Mouse (Mus musculus): ENCODE data around the gene Gstp3. TPM values are rescaled to one million over a fixed set of nuclear protein-coding genes. Genes with fewer than 3 reads are reported as not detected.
"Not testable (repeated sequence)": the region's sequence is repeated elsewhere in the genome, so short reads cannot be mapped to it uniquely, and the experiment has no call there.

The Gstp3 gene
- polyA plus RNA-seq, 1 experiment from 2014 or later: not detected

DNA sequence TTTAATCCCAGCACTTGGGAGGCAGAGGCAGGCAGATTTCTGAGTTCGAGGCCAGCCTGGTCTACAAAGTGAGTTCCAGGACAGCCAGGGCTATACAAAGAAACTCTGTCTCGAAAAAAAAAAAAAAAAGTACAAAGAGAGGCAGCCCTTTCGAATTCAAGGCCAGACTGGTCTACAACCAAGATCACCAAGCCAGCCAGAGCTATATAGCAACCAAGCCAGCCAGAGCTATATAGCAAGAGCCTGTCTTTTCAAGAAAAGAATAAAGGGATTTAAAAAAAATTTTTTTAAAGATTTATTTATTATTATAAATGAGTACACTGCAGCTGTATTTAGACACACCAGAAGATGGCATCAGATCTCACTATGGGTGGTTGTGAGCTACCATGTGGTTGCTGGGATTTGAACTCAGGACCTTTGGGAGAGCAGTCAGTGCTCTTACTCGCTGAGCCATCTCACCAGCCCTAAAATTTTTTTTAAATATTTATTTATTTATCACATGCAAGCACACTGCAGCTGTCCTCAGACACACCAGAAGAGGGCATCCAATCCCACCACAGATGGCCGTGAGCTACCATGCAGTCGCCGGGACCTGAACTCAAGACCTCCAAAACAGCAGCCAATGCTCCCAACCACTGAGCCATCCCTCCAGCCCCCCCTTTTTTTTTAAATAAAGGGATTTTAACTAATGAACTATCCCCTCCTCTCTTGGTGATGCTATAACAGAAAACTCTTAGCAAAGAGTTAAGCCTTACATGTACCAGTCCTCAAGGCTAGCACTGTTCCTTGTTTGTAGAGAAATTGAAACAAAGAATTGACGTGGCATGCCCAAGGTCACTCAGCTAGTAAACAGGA is 902 bp upstream of the Gstp3 start:
- WGBS: 89% methylated on average over 8 of the region's 8 CpGs
- not testable (repeated sequence) for H3K4me3 ChIP-seq (replicated peaks; ENCODE audit: low read length); ATAC-seq

DNA sequence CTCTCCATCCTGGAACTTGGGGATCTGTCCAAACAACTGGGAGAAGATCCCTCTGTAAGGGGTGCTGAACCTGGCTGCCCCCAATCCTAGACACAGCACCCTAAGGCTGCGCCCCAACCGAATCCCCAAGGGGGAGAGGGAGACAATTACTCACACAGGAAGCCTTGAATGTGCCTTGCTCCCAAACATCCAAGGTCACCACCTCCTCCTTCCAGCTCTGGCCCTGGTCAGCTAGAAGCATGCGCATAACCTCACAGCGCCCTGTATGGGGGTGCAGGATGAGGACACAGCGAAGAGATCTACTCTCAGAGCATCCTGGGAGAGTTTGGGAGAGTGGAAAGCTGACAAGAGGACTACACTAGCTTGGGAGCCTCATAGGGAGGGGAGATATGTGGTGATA is 788 bp downstream of the Gstp3 start:
- Histone ChIP-seq H3K9ac (replicated peaks; ENCODE audit: low read depth, low read length) (no peak overlapping the region), H3K27me3 (replicated peaks; ENCODE audit: control insufficient read depth, insufficient read depth, low read length) (no peaks in the 10 kb centered on the region), H3K36me3 (ENCODE audit: control insufficient read depth, insufficient read depth) (no peaks in the 10 kb centered on the region), H3K27ac (ENCODE audit: low read length) (no peak overlapping the region), H3K4me2 (ENCODE audit: low read length) (no peak overlapping the region), H3K4me1 (replicated peaks; ENCODE audit: control insufficient read depth, insufficient read depth, low read length) (no peaks in the 10 kb centered on the region), H3K4me3 (replicated peaks; ENCODE audit: low read length) (no peak overlapping the region), H3K9me3 (ENCODE audit: control insufficient read depth, low read length) (no peaks in the 10 kb centered on the region)
- WGBS: 89% methylated on average over 5 of the region's 5 CpGs
- no peak for ATAC-seq

More for the DNA sequence above, 902 bp upstream of the Gstp3 start:
- H3K27ac ChIP-seq (ENCODE audit: low read length); H3K9ac ChIP-seq (replicated peaks; ENCODE audit: low read depth, low read length); H3K9me3 ChIP-seq (ENCODE audit: control insufficient read depth, low read length); H3K4me2 ChIP-seq (ENCODE audit: low read length); H3K36me3 ChIP-seq (ENCODE audit: control insufficient read depth, insufficient read depth); H3K4me1 ChIP-seq (replicated peaks; ENCODE audit: control insufficient read depth, insufficient read depth, low read length); H3K27me3 ChIP-seq (replicated peaks; ENCODE audit: control insufficient read depth, insufficient read depth, low read length): not testable (repeated sequence)

DNA sequence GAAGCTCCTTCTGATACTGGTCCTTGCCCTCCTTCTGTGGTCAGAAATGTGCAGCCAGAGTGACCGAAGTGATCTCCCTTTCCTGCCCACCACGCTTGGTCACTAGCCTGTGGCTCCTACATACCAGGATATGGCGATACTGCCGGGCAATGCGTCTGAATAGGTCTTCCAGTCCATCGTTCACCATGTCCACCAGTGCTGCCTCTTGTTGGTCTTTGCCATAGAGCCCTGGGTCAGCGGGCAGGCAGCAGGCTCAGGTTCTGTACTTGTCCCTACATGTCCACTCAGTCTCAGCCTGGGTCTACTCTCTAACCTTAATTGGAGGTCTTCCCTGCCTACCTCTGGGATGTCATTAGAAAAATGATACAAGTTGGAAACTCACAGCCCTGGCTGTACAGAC is 1.4 kb downstream of the Gstp3 start:
- Histone ChIP-seq H3K9ac (replicated peaks; ENCODE audit: low read depth, low read length) (no peak overlapping the region), H3K27me3 (replicated peaks; ENCODE audit: control insufficient read depth, insufficient read depth, low read length) (no peaks in the 10 kb centered on the region), H3K4me1 (replicated peaks; ENCODE audit: control insufficient read depth, insufficient read depth, low read length) (no peaks in the 10 kb centered on the region), H3K27ac (ENCODE audit: low read length) (no peak overlapping the region), H3K4me3 (replicated peaks; ENCODE audit: low read length) (no peak overlapping the region), H3K4me2 (ENCODE audit: low read length) (no peak overlapping the region), H3K36me3 (ENCODE audit: control insufficient read depth, insufficient read depth) (no peaks in the 10 kb centered on the region), H3K9me3 (ENCODE audit: control insufficient read depth, low read length) (no peaks in the 10 kb centered on the region)
- ATAC-seq: no peak
- 92% methylated on average over 7 of the region's 7 CpGs for WGBS

DNA sequence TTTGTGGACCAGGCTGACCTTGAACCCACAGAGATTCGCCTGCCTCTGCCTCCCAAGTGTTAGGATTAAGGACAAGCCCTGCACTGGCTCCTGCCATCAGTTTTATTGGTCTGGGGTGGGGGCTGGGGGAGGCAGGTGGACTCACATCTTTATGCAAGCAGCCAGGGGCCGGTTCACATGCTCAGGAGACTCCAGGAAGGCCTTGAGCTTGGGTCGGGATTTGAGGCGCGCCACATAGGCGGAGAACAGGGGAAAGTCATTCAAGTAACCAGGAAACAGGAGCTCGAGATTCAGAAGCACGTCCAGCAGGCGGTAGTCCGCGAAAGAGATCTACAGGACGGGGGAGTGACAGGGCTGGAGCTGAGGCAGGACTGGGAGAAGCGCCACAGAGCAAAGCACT is 2.0 kb downstream of the Gstp3 start:
- H3K9ac ChIP-seq (replicated peaks; ENCODE audit: low read depth, low read length): no peak overlapping the region
- no peak overlapping the region for H3K4me2 ChIP-seq (ENCODE audit: low read length)
- no peak for ATAC-seq
- H3K27me3 ChIP-seq (replicated peaks; ENCODE audit: control insufficient read depth, insufficient read depth, low read length): no peaks in the 10 kb centered on the region
- no peaks in the 10 kb centered on the region for H3K4me1 ChIP-seq (replicated peaks; ENCODE audit: control insufficient read depth, insufficient read depth, low read length)
- H3K36me3 ChIP-seq (ENCODE audit: control insufficient read depth, insufficient read depth): no peaks in the 10 kb centered on the region
- no peak overlapping the region for H3K4me3 ChIP-seq (replicated peaks; ENCODE audit: low read length)
- 82% methylated on average over 13 of the region's 13 CpGs for WGBS
- no peak overlapping the region for H3K27ac ChIP-seq (ENCODE audit: low read length)
- H3K9me3 ChIP-seq (ENCODE audit: control insufficient read depth, low read length): no peaks in the 10 kb centered on the region

DNA sequence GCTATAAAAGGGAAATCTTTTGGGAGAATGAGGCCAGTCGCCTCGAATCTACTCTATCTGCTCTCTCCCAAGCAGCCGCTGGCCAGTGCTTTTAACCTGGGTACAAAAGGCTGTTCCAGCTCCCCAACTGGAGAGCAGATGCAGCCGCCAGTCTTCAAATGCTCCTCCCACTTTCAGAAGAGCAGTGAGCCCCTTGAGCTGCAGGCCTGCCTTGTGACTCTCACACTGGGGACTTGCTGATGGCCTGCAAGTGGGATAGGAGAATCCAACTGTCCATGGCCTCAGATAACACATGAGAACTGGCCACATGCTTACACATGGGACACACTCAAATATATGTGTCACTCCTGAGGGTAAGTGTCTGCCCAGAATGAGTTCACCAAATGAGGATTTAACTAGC is 2.6 kb downstream of the Gstp3 start:
- Histone ChIP-seq H3K27me3 (replicated peaks; ENCODE audit: control insufficient read depth, insufficient read depth, low read length) (no peaks in the 10 kb centered on the region), H3K9ac (replicated peaks; ENCODE audit: low read depth, low read length) (no peak overlapping the region), H3K4me3 (replicated peaks; ENCODE audit: low read length) (no peak overlapping the region), H3K27ac (ENCODE audit: low read length) (no peak overlapping the region), H3K4me2 (ENCODE audit: low read length) (no peak overlapping the region), H3K4me1 (replicated peaks; ENCODE audit: control insufficient read depth, insufficient read depth, low read length) (no peaks in the 10 kb centered on the region), H3K9me3 (ENCODE audit: control insufficient read depth, low read length) (no peaks in the 10 kb centered on the region), H3K36me3 (ENCODE audit: control insufficient read depth, insufficient read depth) (no peaks in the 10 kb centered on the region)
- no peak for ATAC-seq
- WGBS: 41% methylated on average over 4 of the region's 4 CpGs

DNA sequence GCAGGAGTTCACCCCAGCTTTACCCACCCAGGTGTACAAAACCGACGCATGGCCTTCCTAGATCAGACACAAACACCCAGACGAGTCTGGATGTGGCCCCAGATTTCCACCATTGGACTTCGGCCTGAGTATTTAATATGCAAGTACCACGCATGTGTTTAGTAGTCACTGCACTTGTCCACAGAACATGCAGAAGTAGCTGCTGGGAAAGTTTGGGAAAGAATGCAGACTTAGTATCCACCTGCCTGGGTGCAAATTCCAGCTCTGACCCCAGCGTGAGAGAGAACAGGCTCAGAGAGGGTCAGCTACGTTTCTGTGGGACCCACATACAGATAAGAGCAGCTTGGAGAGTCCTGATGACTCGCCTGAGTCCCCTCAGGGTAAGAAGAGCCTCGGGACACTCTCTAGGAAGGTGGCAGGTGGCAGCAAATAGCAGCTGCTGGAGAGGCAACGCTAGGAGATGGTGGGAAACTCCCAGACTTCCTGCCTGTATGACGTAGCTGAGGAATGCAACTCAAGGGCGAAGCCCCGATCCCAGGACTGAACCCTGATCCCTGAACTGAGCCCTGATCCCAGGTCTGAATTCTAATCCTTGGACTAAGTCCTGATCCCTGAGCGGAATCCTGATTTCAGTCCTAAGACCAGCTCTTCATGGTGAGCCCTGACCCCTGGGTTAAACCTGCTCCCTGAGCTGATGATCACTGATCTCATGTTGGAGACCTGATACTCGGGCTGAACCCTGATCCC is 3.2 kb downstream of the Gstp3 start:
- Histone ChIP-seq H3K9me3 (ENCODE audit: control insufficient read depth, low read length) (no peaks in the 10 kb centered on the region), H3K4me1 (replicated peaks; ENCODE audit: control insufficient read depth, insufficient read depth, low read length) (no peaks in the 10 kb centered on the region), H3K4me2 (ENCODE audit: low read length) (no peak overlapping the region), H3K27me3 (replicated peaks; ENCODE audit: control insufficient read depth, insufficient read depth, low read length) (no peaks in the 10 kb centered on the region), H3K4me3 (replicated peaks; ENCODE audit: low read length) (no peak overlapping the region), H3K36me3 (ENCODE audit: control insufficient read depth, insufficient read depth) (no peaks in the 10 kb centered on the region), H3K27ac (ENCODE audit: low read length) (no peak overlapping the region), H3K9ac (replicated peaks; ENCODE audit: low read depth, low read length) (no peak overlapping the region)
- ATAC-seq: no peak
- 63% methylated on average over 15 of the region's 15 CpGs for WGBS

DNA sequence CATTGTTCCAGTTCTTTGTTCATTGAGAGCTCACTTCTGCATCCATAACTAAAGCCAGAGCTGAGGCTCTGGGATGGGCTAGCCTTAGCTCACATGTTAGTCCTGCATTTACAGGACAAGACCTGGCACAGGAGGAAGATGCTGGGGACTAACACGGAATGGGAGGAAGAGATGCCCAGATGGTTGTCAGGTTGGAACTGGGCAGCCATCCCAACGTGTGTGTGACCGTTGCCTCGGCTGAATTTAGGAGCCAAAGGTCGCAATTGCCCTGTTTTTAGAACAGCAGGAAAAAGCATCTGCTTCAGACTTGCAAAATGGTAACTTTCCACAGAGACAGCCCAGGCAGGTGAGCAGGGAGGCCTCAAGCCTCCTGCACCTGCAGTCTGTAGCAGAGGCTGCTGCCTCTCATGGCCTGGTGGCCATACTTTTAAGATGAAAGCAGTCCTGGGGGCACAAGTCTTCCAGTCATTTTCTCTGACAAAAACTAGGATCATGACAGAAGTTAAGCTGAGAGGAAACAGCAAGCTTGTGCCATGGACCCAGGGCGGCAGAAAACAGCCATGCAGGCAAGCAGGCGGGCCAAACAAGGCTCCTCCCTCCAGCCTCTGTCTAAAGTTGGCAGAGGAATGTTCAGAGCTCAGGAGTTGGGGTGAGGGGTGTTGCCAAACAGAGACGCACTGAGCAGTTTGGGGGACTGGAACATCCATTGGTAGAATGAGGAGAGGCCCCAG is 4.0 kb downstream of the Gstp3 start:
- ATAC-seq: no peak
- Histone ChIP-seq H3K4me3 (replicated peaks; ENCODE audit: low read length) (no peak overlapping the region), H3K27ac (ENCODE audit: low read length) (no peak overlapping the region), H3K27me3 (replicated peaks; ENCODE audit: control insufficient read depth, insufficient read depth, low read length) (no peaks in the 10 kb centered on the region), H3K9me3 (ENCODE audit: control insufficient read depth, low read length) (no peaks in the 10 kb centered on the region), H3K9ac (replicated peaks; ENCODE audit: low read depth, low read length) (no peak overlapping the region), H3K36me3 (ENCODE audit: control insufficient read depth, insufficient read depth) (no peaks in the 10 kb centered on the region), H3K4me1 (replicated peaks; ENCODE audit: control insufficient read depth, insufficient read depth, low read length) (no peaks in the 10 kb centered on the region), H3K4me2 (ENCODE audit: low read length) (no peak overlapping the region)
- 71% methylated on average over 8 of the region's 8 CpGs for WGBS

DNA sequence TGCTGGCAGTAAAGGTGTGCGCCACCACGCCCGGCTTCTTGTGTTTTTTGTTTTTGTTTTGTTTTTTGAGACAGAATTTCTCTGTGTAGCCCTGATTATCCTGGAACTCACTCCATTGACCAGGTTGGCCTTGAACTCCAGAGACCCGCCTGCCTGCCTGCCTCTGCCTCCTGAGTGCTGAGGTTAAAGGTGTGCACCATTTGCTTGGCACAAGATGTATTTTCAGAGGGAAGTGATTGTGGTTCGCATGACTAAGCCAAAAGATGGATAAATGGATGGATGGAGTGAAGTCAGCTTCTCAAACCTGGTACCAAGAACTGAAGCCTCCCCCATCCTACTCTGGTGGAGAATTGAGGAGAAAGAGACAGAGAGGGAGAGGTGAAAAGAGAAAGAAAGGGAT is 4.8 kb downstream of the Gstp3 start:
- Histone ChIP-seq H3K4me1 (replicated peaks; ENCODE audit: control insufficient read depth, insufficient read depth, low read length) (no peaks in the 10 kb centered on the region), H3K27me3 (replicated peaks; ENCODE audit: control insufficient read depth, insufficient read depth, low read length) (no peaks in the 10 kb centered on the region), H3K36me3 (ENCODE audit: control insufficient read depth, insufficient read depth) (no peaks in the 10 kb centered on the region), H3K9ac (replicated peaks; ENCODE audit: low read depth, low read length) (no peak overlapping the region), H3K9me3 (ENCODE audit: control insufficient read depth, low read length) (no peaks in the 10 kb centered on the region), H3K27ac (ENCODE audit: low read length) (no peak overlapping the region), H3K4me3 (replicated peaks; ENCODE audit: low read length) (no peak overlapping the region), H3K4me2 (ENCODE audit: low read length) (no peak overlapping the region)
- WGBS: 90% methylated on average over 5 of the region's 5 CpGs
- ATAC-seq: no peak

DNA sequence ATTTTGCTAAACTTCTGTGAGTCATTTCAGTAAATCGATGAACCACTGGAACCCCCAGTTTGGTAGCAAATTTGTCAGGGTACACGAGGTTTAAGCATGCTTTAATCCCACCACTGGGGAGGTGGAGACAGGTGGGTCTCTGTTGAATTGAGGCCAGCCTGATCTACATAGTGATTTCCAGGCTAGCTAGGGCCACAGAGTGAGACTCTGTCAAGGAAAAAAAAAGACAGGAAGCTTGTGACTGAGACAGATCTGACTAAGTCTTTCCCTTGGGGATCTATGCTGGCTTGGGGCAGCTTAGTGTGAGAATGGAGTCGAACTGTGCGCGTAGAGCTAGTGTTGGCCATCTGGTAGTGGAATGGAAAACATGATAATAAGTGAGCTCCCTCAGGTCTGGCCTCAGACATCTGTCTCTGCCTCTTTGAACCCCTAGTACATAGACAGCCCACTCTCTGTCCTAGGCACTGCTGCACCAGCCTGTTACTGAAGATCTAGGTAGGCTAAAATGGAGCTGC is 6.8 kb downstream of the Gstp3 start:
- no peaks in the 10 kb centered on the region for H3K27me3 ChIP-seq (replicated peaks; ENCODE audit: control insufficient read depth, insufficient read depth, low read length)
- no peaks in the 10 kb centered on the region for H3K9me3 ChIP-seq (ENCODE audit: control insufficient read depth, low read length)
- H3K27ac ChIP-seq (ENCODE audit: low read length): no peak overlapping the region
- H3K4me1 ChIP-seq (replicated peaks; ENCODE audit: control insufficient read depth, insufficient read depth, low read length): no peaks in the 10 kb centered on the region
- 82% methylated on average over 5 of the region's 5 CpGs for WGBS
- ATAC-seq: no peak
- H3K36me3 ChIP-seq (ENCODE audit: control insufficient read depth, insufficient read depth): no peaks in the 10 kb centered on the region
- H3K9ac ChIP-seq (replicated peaks; ENCODE audit: low read depth, low read length): no peak overlapping the region
- H3K4me3 ChIP-seq (replicated peaks; ENCODE audit: low read length): no peak overlapping the region
- no peak overlapping the region for H3K4me2 ChIP-seq (ENCODE audit: low read length)
